ENCODE assay signal across 9 mouse cellular contexts in the genomic region with DNA sequence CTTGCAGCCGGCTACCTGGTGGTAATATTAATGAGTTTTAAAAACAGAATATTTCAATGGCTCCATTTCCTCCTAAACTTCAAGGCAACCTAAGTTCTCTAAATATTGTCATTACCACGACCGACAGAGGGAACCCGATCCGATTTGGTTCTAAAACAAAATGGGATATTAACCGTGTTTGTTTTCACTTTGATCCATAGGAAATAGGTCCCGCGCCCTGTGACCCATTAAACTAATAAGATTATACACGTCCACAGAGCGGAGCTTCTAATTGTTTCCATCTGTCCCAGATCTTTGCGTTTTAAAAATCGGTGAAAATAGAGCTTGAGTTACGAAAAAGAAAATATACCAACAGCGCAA.
DNase-seq lines count a peak whose midpoint lies in the region; ATAC-seq and TF ChIP-seq lines count a peak whose summit lies in the region.
"Had no signal": no experiment of that assay in that cellular context is flagged by ENCODE, and none has a peak within 500 bp of the region (broad histone marks: within the 10 kb centered on the region; RNA-seq: fewer than 3 reads in every experiment).

No protein-coding gene starts in this region.

- WGBS in lung, adult 2 months, result 5% methylated on average over 14 of the region's 14 CpGs
- under 1% methylated on average over 14 of the region's 14 CpGs for WGBS in embryonic facial prominence, embryonic 12.5 days
- 2% methylated on average over 14 of the region's 14 CpGs for WGBS in hindbrain, embryonic 15.5 days

- H3K27ac ChIP-seq in embryonic facial prominence, embryonic 12.5 days, result no peak overlapping the region
- no peak overlapping the region for H3K27ac ChIP-seq in hindbrain, embryonic 15.5 days (replicated peaks)

- H3K79me2 ChIP-seq in myocyte (ENCODE audit: control insufficient read depth, insufficient read depth), result no peaks in the 10 kb centered on the region

- 0 out of 2 replicates have a peak, but pooled peaks cover 7% of the 10 kb centered on the region for H3K27me3 ChIP-seq in embryonic facial prominence, embryonic 12.5 days
- peaks cover 88% of the 10 kb centered on the region for H3K27me3 ChIP-seq in hindbrain, embryonic 15.5 days
- H3K27me3 ChIP-seq in myocyte (ENCODE audit: control insufficient read depth, insufficient read depth, insufficient read length), result no peaks in the 10 kb centered on the region

- no peak for ATAC-seq in embryonic facial prominence, embryonic 12.5 days (ENCODE audit: insufficient number of reproducible peaks, insufficient read depth, low FRiP score, low TSS enrichment)
- no peak for ATAC-seq in hindbrain, embryonic 15.5 days (ENCODE audit: low FRiP score, low read depth)

- H3K4me1 ChIP-seq in lung, adult 2 months (ENCODE audit: control insufficient read depth, insufficient read depth, low read length), result no peaks in the 10 kb centered on the region
- H3K4me1 ChIP-seq in embryonic facial prominence, embryonic 12.5 days, result peaks cover 16% of the 10 kb centered on the region
- 0 out of 2 replicates have a peak, but pooled peaks cover 6% of the 10 kb centered on the region for H3K4me1 ChIP-seq in hindbrain, embryonic 15.5 days (replicated peaks)

- H3K9me3 ChIP-seq in embryonic facial prominence, embryonic 12.5 days, result no peaks in the 10 kb centered on the region
- H3K9me3 ChIP-seq in hindbrain, embryonic 15.5 days, result no peaks in the 10 kb centered on the region

- no peak for TF ChIP-seq POLR2A in lung, adult 2 months (IDR thresholded peaks at IDR 0.05; ENCODE audit: borderline replicate concordance, extremely low read depth, low read depth, low read length)
- TF ChIP-seq POLR2A in myocyte (IDR thresholded peaks at IDR 0.05; ENCODE audit: insufficient read length, low read depth), result no peak

- peak overlapping the region; percentile 2 for H3K4me3 ChIP-seq in lung, adult 2 months (replicated peaks; ENCODE audit: extremely low read depth, low read depth, low read length)
- peak overlapping the region; percentile 21 for H3K4me3 ChIP-seq in embryonic facial prominence, embryonic 12.5 days
- peak overlapping the region; percentile 17; the same call in 1 of the 2 replicates for H3K4me3 ChIP-seq in hindbrain, embryonic 15.5 days
- peak overlapping the region; percentile 37 for H3K4me3 ChIP-seq in myocyte

- TF ChIP-seq CTCF in lung, adult 2 months (IDR thresholded peaks at IDR 0.05; ENCODE audit: insufficient read depth, low read length), result no peak

- no peak overlapping the region for H3ac ChIP-seq in myocyte (ENCODE audit: control insufficient read depth, insufficient read length)

- H3K9ac ChIP-seq in embryonic facial prominence, embryonic 12.5 days, result no peak overlapping the region
- no peak overlapping the region for H3K9ac ChIP-seq in hindbrain, embryonic 15.5 days

- no peaks in the 10 kb centered on the region for H3K36me3 ChIP-seq in embryonic facial prominence, embryonic 12.5 days
- no peaks in the 10 kb centered on the region for H3K36me3 ChIP-seq in hindbrain, embryonic 15.5 days
- no peaks in the 10 kb centered on the region for H3K36me3 ChIP-seq in myocyte (ENCODE audit: control insufficient read depth, insufficient read depth)

- intact Hi-C loops in left cerebral cortex, postnatal 36 days (cut with DNase I), result loop anchor here (2.0 to 10.0 kb wide), 4 partner anchors 830 to 1959 kb away; partner anchors contain the start of genes Hoxa13 and Hoxa2

- H3K4me2 ChIP-seq in embryonic facial prominence, embryonic 12.5 days (replicated peaks), result peak overlapping the region; percentile 49
- peak overlapping the region; percentile 31 for H3K4me2 ChIP-seq in hindbrain, embryonic 15.5 days
- H3K4me2 ChIP-seq in myocyte (ENCODE audit: low read depth), result peak overlapping the region; percentile 95

- DNase-seq in lung, adult 2 months, result peak; percentile 12
- DNase-seq in lung, postnatal 25 days (ENCODE audit: low spot score), result no peak
- DNase-seq in left cerebral cortex, postnatal 36 days (ENCODE audit: low spot score in 2 of 2), result no peak
- DNase-seq in gastrocnemius, adult 8-10 months (ENCODE audit: low spot score in 2 of 2), result no peak
- DNase-seq in gastrocnemius, postnatal 4 days (ENCODE audit: low spot score in 2 of 2), result no peak
- DNase-seq: thymus, postnatal 14 days had no signal

TF ChIP-seq in myocyte, 11 proteins besides CTCF, POLR2A, EP300 and RAD21:
- TF ChIP-seq CEBPB (IDR thresholded peaks at IDR 0.05; ENCODE audit: insufficient read depth, poor library complexity, severe bottlenecking) (no peak), E2F4 (IDR thresholded peaks at IDR 0.05; ENCODE audit: insufficient read depth) (no peak), REST (IDR thresholded peaks at IDR 0.05; ENCODE audit: insufficient read depth, insufficient read length) (no peak), MAX (IDR thresholded peaks at IDR 0.05; ENCODE audit: low read depth) (no peak), MYOG (IDR thresholded peaks at IDR 0.05; ENCODE audit: control insufficient read depth in 1 of 3, insufficient read depth in 1 of 3, insufficient read length in 2 of 3, low read depth in 2 of 3) (no peak), SRF (IDR thresholded peaks at IDR 0.05; ENCODE audit: control insufficient read depth, insufficient read length, low read depth) (no peak), POLR2AphosphoS2 (IDR thresholded peaks at IDR 0.05; ENCODE audit: insufficient read length, low read depth) (no peak)

Comparison
In these comparisons a context has a peak if more than half of its experiments do, and no peak if none do; other contexts are left out.
1. H3K4me2 ChIP-seq: peak in every context shown above with its lines; median percentile 95 in myocyte; 49 in embryonic facial prominence, embryonic 12.5 days; 31 in hindbrain, embryonic 15.5 days.